Mouse (Mus musculus) NIH3T3 (cell line): ENCODE measurements around the gene Vstm4.

Experiments
- DNase-seq: peaks from one replicate; pipeline ENCODE4 v3.0.0-alpha.2; 2012; ENCODE audit warnings: low read depth

Vstm4 gene

GRCm38 (mm10) chr14:32856681-32857328, at the start of gene Vstm4:
Gene Vstm4, plus strand, starts transcription at chr14:32856756.
- DNase-seq = no peak

DNA sequence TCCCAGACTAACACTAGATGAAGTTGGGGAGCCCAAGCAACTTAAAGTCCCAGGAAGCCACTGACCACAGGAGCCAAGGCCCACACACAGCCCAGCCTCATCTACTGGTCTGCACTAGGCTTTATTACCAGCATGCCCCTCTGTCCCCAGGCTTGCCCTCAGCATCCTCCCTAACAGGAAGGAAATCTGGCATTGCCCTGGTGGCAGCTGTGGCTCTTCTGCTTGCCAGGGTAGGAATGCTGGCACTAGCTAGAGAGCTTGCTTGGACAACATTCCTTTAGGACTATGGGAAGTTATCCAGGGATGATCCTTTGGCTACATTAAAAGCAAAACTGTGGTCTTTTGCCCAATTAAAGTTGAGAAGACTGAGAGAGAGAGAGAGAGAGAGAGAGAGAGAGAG, 46.4 kb upstream of the Vstm4 start:
- DNase-seq = no peak

GRCm38 (mm10) chr14:32812429-32812828, 44.1 kb upstream of the Vstm4 start:
- no peak for DNase-seq

DNA sequence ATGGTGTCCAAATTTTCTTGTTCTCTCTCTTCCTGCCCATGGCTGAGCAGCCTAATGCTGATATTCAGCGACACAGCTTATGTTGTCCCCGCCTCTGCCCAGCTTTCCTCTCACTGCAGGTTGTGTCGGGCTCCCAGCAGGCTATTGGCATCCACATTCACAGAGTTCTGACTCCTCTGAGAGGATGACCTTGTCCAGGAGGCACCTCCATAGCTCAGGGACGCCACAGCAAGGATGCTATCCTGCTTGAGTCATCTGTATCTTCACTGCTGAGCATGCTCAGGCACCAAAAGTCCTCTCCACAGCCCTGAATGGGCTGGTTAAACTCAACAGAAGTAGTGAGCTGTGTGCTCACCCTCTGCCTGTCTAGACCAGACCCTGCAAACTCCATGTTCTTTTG, 41.6 kb upstream of the Vstm4 start:
- DNase-seq = no peak

GRCm38 (mm10) chr14:32816533-32816932, 40.0 kb upstream of the Vstm4 start:
- DNase-seq = no peak

DNA sequence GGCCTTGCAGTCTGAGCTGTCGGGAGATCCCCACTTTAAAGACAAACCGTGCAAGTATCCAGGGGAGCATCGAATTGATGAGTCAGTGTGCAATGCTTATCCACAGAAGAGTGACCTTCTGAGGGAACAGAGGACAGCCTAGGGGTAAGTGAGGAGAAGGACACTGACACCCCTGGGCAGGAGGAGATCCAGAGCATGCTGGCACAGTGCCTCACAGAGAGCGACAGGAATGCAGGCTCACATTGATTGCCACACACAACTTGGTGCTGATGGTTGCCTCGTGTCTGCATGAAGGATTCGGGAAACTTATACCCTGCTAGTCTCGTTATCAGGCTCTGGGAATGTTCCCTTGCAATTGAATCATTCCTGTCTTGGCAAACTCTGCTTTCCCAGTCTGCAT, 39.3 kb upstream of the Vstm4 start:
- no peak for DNase-seq

GRCm38 (mm10) chr14:32819297-32819696, 37.3 kb upstream of the Vstm4 start:
- DNase-seq = no peak

GRCm38 (mm10) chr14:32822812-32823211, 33.7 kb upstream of the Vstm4 start:
- DNase-seq = no peak

GRCm38 (mm10) chr14:32823861-32824260, 32.7 kb upstream of the Vstm4 start:
- DNase-seq = no peak

DNA sequence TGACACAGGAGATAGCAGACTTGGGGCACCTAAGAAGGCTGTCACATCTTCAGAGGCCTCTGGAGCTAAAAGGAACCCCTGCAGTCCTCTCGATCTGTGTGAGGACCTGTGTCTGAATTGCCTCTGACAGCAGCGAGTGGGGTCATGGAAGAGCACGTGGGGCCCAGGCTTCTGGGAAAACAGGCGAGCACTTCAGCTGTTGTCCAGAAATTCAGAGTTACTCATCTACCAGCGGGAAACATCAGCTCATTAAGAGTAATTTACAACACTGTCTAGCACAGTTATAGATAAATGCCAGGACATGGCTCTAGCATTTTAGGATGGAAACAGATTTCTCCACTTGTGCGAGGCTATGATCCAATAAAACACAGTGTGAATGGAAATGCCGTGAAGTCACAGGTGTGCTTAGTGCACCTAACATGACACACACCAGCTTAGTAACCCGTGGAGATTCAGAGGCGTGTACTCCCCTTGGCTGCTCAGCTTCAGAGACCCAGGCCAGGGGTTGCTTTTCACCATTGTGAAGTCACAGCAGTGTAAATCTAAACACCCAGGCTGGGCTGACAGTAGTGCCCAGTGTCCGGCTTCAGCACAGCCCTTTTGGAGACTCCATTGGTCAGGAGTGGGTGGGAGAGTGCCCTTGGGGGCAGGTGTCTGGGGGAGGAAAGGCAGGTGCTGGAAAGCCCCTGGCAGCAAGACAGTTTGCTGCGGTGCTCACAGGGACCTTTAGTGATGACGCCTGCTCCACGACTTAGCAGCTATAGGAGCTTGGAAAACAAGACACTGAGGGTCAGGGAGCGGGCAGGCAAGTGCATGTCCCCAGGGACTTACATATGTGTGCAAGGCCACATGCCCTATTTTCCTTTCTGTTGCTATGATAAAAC, 32.0 kb upstream of the Vstm4 start:
- DNase-seq = no peak

- peak; percentile 29 for DNase-seq
Measured at GRCm38 (mm10) chr14:32825426-32826032, 31.0 kb upstream of the Vstm4 start.

GRCm38 (mm10) chr14:32827165-32827564, 29.4 kb upstream of the Vstm4 start:
- DNase-seq = no peak

DNA sequence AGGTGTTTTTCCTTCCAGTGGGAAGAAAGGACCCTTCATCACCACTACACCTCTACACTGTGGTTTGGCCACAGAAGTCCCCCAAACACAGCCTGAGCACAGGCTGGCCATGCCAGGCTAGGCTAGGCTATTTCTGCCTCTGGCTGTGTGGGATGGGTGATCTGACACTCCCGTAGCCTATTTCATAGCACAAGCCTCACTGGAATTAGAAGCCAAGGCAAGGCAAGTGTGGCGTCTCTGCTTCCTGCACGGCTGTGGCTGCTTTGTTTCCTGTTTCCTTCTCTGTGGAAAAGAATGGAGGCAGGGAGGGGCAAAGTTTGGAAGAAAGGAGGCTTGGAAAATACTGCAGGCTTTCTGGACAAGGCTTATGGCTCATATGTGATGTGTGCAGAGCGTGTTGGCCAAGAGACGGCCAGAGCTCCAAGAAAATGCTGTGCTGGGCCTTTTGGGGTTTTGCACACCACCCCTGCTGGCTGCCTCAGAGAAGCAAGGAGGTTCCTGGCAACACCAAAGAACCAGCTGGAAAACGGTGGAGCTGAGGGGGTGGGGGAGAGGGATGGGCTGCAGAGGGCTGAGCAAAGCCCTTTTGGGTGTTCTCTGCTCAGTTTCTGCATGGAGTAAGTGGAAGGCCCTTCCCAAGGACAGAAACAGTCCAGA, 28.4 kb upstream of the Vstm4 start:
- no peak for DNase-seq

- no peak for DNase-seq
Measured at GRCm38 (mm10) chr14:32833847-32834246, 22.7 kb upstream of the Vstm4 start, which contains the start of gene Fam170b. Gene Fam170b, plus strand, starts transcription at chr14:32833962.

DNA sequence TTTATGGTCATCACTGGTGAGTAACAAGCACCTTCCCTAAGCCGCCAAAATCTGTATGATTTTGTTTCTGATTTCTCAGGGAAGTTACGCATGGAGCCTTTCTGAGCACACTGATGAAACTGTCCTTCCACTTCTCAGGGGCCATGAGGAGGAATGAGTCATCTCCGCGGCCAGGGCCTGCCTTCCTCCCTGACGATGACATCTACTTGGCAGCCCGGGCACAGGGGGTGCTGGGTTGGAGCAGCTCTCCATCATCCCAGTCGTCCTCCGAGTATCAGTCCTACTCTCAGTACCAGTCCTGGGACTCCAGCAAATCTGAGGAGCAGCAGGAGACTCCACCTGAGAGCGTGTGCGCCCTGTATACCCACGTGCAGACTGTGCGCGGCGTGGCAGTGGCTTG, 21.4 kb upstream of the Vstm4 start:
- DNase-seq = no peak

GRCm38 (mm10) chr14:32835596-32835995, 21.0 kb upstream of the Vstm4 start:
- no peak for DNase-seq

DNA sequence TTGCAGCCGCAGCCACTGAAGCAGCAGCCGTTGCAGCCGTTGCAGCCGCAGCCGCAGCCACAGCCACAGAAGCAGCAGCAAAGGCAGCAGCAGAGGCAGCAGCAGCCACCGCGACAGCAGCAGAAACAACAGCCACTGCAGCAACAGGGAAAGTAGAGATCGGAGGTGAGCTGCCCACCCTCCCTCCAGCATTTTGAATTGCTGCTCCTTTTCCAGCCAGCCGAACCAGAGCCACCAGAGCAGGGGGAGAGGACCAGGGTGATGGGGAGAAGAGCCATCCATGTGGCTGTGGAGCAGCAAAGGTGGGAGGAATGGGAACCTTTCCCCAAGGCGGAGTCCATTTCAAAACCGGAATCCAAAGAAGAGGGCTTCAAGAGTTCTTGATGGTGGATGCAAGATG, 20.4 kb upstream of the Vstm4 start:
- no peak for DNase-seq

- no peak for DNase-seq
Measured at GRCm38 (mm10) chr14:32842052-32842451, 14.5 kb upstream of the Vstm4 start.

DNA sequence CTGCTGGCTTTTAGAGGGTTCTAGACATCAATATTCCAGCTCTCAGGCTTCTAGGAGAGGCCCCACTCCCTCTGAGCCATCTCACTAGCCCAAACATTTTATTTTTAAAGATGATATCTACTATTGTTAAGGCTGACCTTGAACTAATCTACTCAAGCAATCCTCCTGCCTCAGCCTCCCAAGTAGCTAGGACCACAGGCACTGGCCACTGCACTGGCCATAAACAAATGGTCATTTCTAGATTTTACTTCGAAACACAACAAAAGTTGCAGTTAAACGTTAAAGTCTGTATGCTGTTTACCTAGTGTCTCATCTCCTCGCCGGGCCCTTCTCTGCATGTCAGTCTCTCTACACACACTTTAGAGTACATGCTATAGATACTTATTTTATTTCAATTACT, 2.5 kb upstream of the Vstm4 start:
- DNase-seq = no peak

- no peak for DNase-seq
Measured at GRCm38 (mm10) chr14:32856246-32856645, 310 bp upstream of the Vstm4 start.

- no peak for DNase-seq
Measured at GRCm38 (mm10) chr14:32858361-32858760, 1.8 kb downstream of the Vstm4 start.

DNA sequence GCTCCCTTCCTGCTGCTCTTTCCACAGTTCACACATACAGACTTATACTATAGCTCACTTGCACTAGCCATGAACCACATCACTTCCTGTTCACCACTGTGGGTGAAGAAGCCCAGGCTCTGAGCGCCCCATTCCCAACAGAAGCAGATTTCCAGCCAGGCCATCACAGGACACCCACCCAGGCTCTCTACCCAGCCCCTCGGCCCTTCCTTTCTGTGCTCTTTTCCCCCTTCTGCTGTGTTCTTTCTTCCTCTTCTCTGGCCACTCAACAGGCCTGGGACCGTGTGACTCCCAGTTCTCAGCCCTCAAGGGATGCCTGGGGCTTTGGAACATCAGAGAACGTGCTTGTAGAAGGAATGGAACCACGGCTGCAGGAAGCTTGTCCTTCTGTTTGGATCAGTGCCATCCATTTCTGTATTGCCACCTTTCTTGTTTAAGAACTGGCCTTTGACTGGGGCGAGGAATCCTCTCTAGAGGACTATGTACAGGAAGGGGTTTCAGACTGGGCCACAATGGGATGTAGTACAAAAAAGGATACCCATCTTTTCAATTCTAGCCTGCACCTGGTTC, 2.5 kb downstream of the Vstm4 start:
- DNase-seq = no peak
